Mouse (Mus musculus): Measurements from ENCODE around the gene Cyb561. TPM values are rescaled to one million over a fixed set of nuclear protein-coding genes. Genes with fewer than 3 reads are reported as not detected.

The Cyb561 gene
- polyA plus RNA-seq, 1 experiment from 2014 or later: 34.0 TPM

DNA sequence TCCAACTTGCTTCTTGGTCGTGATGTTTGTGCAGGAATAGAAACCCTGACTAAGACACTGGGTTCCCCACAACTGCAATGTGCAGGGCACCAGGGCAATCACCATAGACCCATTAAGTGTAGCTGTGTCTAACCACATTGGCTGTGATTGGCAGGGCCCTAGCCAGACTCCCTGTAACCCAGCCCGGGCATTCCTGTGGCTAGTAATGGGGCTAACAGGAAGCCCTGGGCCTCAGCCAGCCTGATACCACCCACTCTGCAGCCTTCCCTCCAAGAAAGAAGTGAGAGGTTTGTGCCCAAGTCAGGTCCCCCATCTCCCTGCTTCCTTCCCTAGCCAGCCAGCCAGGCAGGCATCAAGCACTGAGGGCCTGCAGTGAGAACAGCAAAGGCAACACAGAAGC is 4.9 kb downstream of the Cyb561 start:
- 68% methylated on average over 2 of the region's 2 CpGs for WGBS

DNA sequence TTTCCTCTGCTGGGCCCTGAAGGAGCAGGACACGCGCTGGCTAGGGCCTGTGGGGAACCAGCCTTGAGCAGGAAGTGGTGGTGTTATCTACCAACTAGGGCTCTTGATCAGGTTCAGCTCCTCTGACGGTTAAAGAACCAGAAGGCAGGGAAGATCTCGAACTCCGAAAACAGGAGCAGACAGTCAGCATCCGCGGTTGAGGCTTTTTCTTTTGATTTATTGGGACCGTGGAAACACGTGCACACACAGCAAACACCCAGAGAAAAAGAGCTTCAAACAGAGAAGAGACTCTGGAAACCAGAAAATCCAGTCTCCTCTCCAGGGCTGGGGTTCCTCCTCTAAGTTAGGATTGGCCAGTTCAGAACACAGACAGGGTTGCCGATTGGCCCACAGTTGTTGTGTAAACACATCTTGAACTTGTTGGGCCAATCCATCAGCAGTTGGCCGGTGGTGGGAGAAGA is 6.4 kb downstream of the Cyb561 start:
- Histone ChIP-seq H3K27me3 (ENCODE audit: insufficient read depth, low read length) (no peaks in the 10 kb centered on the region), H3K4me3 (replicated peaks; ENCODE audit: low read depth, low read length) (no peak overlapping the region), H3K4me2 (ENCODE audit: low read length) (no peak overlapping the region), H3K36me3 (ENCODE audit: insufficient read depth, low read length) (no peaks in the 10 kb centered on the region), H3K9ac (ENCODE audit: low read depth, low read length) (no peak overlapping the region), H3K27ac (no peak overlapping the region), H3K9me3 (replicated peaks; ENCODE audit: low read length) (no peaks in the 10 kb centered on the region), H3K4me1 (replicated peaks; ENCODE audit: insufficient read depth, low read length) (peaks cover 10% of the 10 kb centered on the region; the same call in 1 of the 2 replicates)
- WGBS: 38% methylated on average over 11 of the region's 11 CpGs
- TF ChIP-seq CTCF (IDR thresholded peaks at IDR 0.05; ENCODE audit: low read depth): no peak
- peak; percentile 35 for DNase-seq (ENCODE audit: low spot score)
- ATAC-seq (replicated peaks; ENCODE audit: low FRiP score, low read depth): no peak

More for the DNA sequence above, 4.9 kb downstream of the Cyb561 start:
- H3K36me3 ChIP-seq (ENCODE audit: insufficient read depth, low read length): no peaks in the 10 kb centered on the region
- no peaks in the 10 kb centered on the region for H3K9me3 ChIP-seq (replicated peaks; ENCODE audit: low read length)
- no peak for DNase-seq (ENCODE audit: low spot score)
- ATAC-seq (replicated peaks; ENCODE audit: low FRiP score, low read depth): no peak
- H3K9ac ChIP-seq (ENCODE audit: low read depth, low read length): no peak overlapping the region
- H3K27me3 ChIP-seq (ENCODE audit: insufficient read depth, low read length): no peaks in the 10 kb centered on the region
- no peak overlapping the region for H3K27ac ChIP-seq
- peaks cover 13% of the 10 kb centered on the region; the same call in 1 of the 2 replicates for H3K4me1 ChIP-seq (replicated peaks; ENCODE audit: insufficient read depth, low read length)
- H3K4me2 ChIP-seq (ENCODE audit: low read length): no peak overlapping the region
- TF ChIP-seq CTCF (IDR thresholded peaks at IDR 0.05; ENCODE audit: low read depth): no peak
- H3K4me3 ChIP-seq (replicated peaks; ENCODE audit: low read depth, low read length): no peak overlapping the region

DNA sequence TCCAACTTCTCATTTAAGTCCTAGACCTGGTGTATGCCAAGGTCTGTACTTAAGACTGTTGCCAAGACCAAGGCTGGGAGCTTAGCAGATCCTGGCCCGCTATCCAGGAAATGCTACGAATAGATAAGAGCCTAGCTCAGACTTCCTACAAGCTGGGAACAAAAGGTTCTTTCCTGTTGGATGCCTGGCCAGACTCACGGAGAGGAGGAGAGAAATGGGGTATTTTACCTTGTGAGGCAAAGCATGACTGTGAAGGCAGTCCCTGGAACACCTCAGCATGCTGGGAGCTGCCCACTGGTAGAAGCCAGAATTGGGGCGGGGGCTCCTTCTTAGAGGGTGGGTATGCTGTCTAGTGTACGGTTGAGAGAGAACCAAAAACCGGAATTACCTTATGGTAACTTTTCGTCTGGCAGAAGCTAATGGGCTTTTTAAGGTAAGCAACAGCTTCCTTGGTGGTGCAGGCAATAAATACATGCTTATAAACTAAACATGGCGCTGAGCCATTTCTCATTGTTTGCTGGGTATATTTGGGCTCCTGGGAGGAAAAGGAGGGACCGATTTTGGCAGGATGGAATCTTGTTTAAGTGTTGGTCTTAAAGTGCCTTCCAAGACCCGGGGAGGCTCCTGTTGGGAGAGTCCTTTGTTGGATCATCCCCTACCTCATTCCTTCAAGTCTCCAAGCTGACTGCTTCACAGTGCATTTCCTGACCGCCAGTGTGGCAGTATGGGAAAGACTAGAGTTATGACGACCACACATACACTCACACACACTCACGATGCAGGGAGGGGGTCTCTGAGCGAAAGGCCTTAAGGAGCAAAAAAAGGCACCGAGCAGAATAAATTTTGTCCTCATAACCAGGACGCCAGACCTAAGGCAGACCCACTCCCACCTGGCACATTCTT is 8.1 kb downstream of the Cyb561 start:
- ATAC-seq (replicated peaks; ENCODE audit: low FRiP score, low read depth): no peak
- WGBS: 67% methylated on average over 16 of the region's 16 CpGs
- peaks cover 10% of the 10 kb centered on the region; the same call in 1 of the 2 replicates for H3K4me1 ChIP-seq (replicated peaks; ENCODE audit: insufficient read depth, low read length)
- no peaks in the 10 kb centered on the region for H3K27me3 ChIP-seq (ENCODE audit: insufficient read depth, low read length)
- no peaks in the 10 kb centered on the region for H3K36me3 ChIP-seq (ENCODE audit: insufficient read depth, low read length)
- no peak for TF ChIP-seq CTCF (IDR thresholded peaks at IDR 0.05; ENCODE audit: low read depth)
- DNase-seq (ENCODE audit: low spot score): peak; percentile 45
- no peak overlapping the region for H3K4me3 ChIP-seq (replicated peaks; ENCODE audit: low read depth, low read length)
- peak overlapping the region; percentile 87 for H3K27ac ChIP-seq
- peak overlapping the region; percentile 95; the same call in 1 of the 2 replicates for H3K4me2 ChIP-seq (ENCODE audit: low read length)
- H3K9me3 ChIP-seq (replicated peaks; ENCODE audit: low read length): no peaks in the 10 kb centered on the region
- no peak overlapping the region for H3K9ac ChIP-seq (ENCODE audit: low read depth, low read length)

DNA sequence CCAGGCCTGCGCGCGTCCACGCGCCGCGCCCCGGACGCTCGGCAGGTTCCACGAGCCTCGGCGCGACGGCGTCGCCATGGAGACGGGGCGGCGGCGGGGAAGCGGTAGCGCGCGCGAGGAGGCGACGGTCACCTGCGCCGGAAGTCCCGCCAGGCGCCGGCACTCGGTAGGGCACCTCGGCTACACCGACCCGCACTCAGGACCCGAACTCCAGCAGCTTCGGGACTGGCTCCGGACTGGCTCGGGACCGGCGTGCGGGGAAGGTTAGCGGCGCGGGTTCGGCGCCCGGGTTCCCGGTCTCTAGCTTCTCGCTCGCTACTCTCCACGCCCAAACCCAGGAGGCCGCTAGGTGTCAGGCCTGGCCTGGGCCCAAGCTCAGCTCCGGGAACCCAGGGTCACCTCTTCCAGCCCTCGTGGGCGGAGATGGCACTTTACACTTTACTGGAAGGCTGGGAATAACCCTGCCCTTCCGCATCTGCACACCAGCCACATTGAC is 9.0 kb downstream of the Cyb561 start:
- H3K4me2 ChIP-seq (ENCODE audit: low read length): peak overlapping the region; percentile 95
- H3K36me3 ChIP-seq (ENCODE audit: insufficient read depth, low read length): no peaks in the 10 kb centered on the region
- H3K27me3 ChIP-seq (ENCODE audit: insufficient read depth, low read length): no peaks in the 10 kb centered on the region
- ATAC-seq (replicated peaks; ENCODE audit: low FRiP score, low read depth) (peak; percentile 77), DNase-seq (ENCODE audit: low spot score) (peak; percentile 67)
- peak overlapping the region; percentile 63 for H3K4me3 ChIP-seq (replicated peaks; ENCODE audit: low read depth, low read length)
- WGBS: under 1% methylated on average over 43 of the region's 59 CpGs
- H3K9ac ChIP-seq (ENCODE audit: low read depth, low read length): peak overlapping the region; percentile 70
- peak overlapping the region; percentile 87 for H3K27ac ChIP-seq
- peaks cover 10% of the 10 kb centered on the region; the same call in 1 of the 2 replicates for H3K4me1 ChIP-seq (replicated peaks; ENCODE audit: insufficient read depth, low read length)
- TF ChIP-seq CTCF (IDR thresholded peaks at IDR 0.05; ENCODE audit: low read depth): peak; percentile 72
- no peaks in the 10 kb centered on the region for H3K9me3 ChIP-seq (replicated peaks; ENCODE audit: low read length)

DNA sequence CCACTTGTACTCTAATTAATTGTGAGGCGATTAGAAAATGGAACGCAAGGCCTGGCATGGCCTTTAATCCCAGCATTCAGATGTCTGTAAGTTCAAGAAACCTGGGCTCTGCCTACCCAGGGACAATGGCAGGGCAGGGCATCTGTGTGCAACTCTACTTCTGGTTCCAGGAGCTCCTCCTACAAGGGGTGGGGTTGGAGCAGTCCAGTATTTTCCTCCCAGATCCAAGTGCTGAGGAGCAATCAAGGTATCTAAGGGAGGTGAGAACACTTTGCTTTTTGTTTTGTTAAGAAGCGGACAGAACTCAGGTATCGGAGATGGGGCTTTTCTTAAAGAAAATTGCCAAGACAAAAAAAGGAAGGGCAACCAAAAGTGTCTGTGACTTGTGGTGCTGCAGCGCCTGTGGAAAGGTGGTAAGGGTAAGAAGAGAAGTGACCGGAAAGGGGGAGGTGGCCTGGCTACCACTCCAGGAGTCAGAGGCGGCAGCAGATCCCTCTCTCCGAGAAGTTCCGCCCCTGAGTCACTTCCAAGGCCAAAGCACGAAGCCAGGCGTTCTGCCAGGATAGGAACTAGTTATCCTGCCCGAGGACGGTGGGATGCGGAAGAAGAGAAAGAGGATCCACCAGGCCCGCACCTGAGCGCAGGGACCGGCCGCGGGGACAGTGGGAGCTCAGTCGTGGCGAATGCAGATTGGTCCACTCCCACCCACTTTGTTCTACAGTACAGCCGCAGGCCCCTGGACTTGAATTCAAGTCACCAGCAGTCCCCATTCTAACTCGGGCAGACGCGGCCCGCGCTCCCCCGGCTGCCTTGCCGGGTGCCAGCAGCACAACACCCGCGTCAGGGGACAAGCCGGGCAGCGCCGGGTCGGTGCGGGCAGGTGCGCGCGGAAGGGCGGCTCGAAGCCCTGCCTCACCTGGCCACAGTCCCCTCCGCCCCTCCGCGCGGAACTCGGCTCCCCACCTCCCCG is 9.7 kb downstream of the Cyb561 start:
- ATAC-seq (replicated peaks; ENCODE audit: low FRiP score, low read depth) (peak; percentile 55; the same call in 1 of the 2 replicates), DNase-seq (ENCODE audit: low spot score) (peak; percentile 59)
- Histone ChIP-seq H3K4me2 (ENCODE audit: low read length) (peak overlapping the region; percentile 95), H3K9ac (ENCODE audit: low read depth, low read length) (peak overlapping the region; percentile 70), H3K4me3 (replicated peaks; ENCODE audit: low read depth, low read length) (peak overlapping the region; percentile 63), H3K36me3 (ENCODE audit: insufficient read depth, low read length) (no peaks in the 10 kb centered on the region), H3K27ac (peak overlapping the region; percentile 87), H3K9me3 (replicated peaks; ENCODE audit: low read length) (no peaks in the 10 kb centered on the region), H3K4me1 (replicated peaks; ENCODE audit: insufficient read depth, low read length) (peaks cover 10% of the 10 kb centered on the region; the same call in 1 of the 2 replicates), H3K27me3 (ENCODE audit: insufficient read depth, low read length) (no peaks in the 10 kb centered on the region)
- no peak for TF ChIP-seq CTCF (IDR thresholded peaks at IDR 0.05; ENCODE audit: low read depth)
- 5% methylated on average over 46 of the region's 47 CpGs for WGBS

Data from kidney, postnatal 0 days (tissue).